Mouse (Mus musculus) natural killer cell, adult 2 months (primary cell): ENCODE measurements around the gene Smim13.

ENCODE experiments used
- DNase-seq, 2 experiments: peaks; one replicate each; pipeline ENCODE4 v3.0.0; 2022; ENCODE audit warnings: low spot score in 2 of 2

Smim13 gene

GRCm38 (mm10) chr13:41291466-41291974 lies 41.9 kb downstream of the Smim13 start:
- no peak for DNase-seq

- no peak for DNase-seq
Observed at GRCm38 (mm10) chr13:41293595-41293994, 44.0 kb downstream of the Smim13 start.

- no peak for DNase-seq
Observed at GRCm38 (mm10) chr13:41295886-41296285, 46.2 kb downstream of the Smim13 start.

GRCm38 (mm10) chr13:41296396-41296795 lies 46.8 kb downstream of the Smim13 start:
- DNase-seq, result no peak

- DNase-seq, result no peak
Observed at GRCm38 (mm10) chr13:41298533-41298932, 48.9 kb downstream of the Smim13 start.

GRCm38 (mm10) chr13:41298996-41299395 lies 49.4 kb downstream of the Smim13 start:
- no peak for DNase-seq

- no peak for DNase-seq
Observed at GRCm38 (mm10) chr13:41300037-41300436, 50.4 kb downstream of the Smim13 start.

GRCm38 (mm10) chr13:41302716-41303115 lies 53.1 kb downstream of the Smim13 start:
- DNase-seq, result peak; percentile 69 to 85

- no peak for DNase-seq
Observed at GRCm38 (mm10) chr13:41320749-41321148, 71.1 kb downstream of the Smim13 start.

- no peak for DNase-seq
Observed at GRCm38 (mm10) chr13:41321433-41321832, 71.8 kb downstream of the Smim13 start.

GRCm38 (mm10) chr13:41324631-41325030 lies 75.0 kb downstream of the Smim13 start:
- no peak for DNase-seq

GRCm38 (mm10) chr13:41325346-41325745 lies 75.7 kb downstream of the Smim13 start:
- DNase-seq, result no peak

- no peak for DNase-seq
Observed at GRCm38 (mm10) chr13:41326134-41326533, 76.5 kb downstream of the Smim13 start.
